Mouse (Mus musculus) bone marrow macrophage, adult 2 months (primary cell): Measurements from ENCODE around the gene Rrm1.

Experiments
- CTCF ChIP-seq: IDR thresholded peaks from 2 replicates; pipeline ENCODE4 v1.5.1; 2012; ENCODE audit warnings: low read depth, mild to moderate bottlenecking, low read length, moderate library complexity
- POLR2A ChIP-seq: IDR thresholded peaks from 2 replicates; pipeline ENCODE4 v1.6.1; 2012; ENCODE audit warnings: mild to moderate bottlenecking, low read depth, low read length, borderline replicate concordance

DNA sequence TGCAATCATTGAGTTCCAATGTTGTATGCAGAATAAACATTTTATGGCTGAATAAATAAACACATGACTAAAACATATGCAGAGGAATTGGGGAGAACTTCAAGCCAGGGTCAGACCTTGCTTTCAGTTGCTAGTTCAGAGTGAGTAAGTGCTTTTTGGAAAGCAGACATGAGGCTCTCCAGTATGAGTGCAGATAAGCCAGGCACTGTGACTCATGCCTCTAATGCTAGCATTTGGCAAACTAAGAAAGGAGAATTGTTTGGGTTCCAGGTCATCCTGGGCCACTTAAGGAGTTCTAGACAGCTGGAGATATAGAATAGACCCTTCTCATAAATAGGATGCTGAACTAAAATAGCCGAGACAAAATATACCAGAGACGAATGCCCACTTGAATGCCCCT, 42.2 kb downstream of the Rrm1 start:
- no peak for TF ChIP-seq POLR2A
- no peak for TF ChIP-seq CTCF
